Mouse (Mus musculus): ENCODE data around the gene Ranbp3l. TPM values are rescaled to one million over a fixed set of nuclear protein-coding genes. Genes with fewer than 3 reads are reported as not detected.
"Not testable (repeated sequence)": the region's sequence is repeated elsewhere in the genome, so short reads cannot be mapped to it uniquely, and the experiment has no call there.

Gene Ranbp3l
- not detected in 2 replicates for total RNA-seq (2015; ENCODE audit: low replicate concordance)
- total RNA-seq (2017; ENCODE audit: low replicate concordance): 12.9 TPM in 1 of 2 replicates, not detected in the other

GRCm38 (mm10) chr15:8967573-8968228 lies at the start of gene Ranbp3l:
TSS of gene Ranbp3l (plus strand) at chr15:8967949.
- ATAC-seq (replicated peaks; ENCODE audit: low FRiP score, poor library complexity, severe bottlenecking): no peak

DNA sequence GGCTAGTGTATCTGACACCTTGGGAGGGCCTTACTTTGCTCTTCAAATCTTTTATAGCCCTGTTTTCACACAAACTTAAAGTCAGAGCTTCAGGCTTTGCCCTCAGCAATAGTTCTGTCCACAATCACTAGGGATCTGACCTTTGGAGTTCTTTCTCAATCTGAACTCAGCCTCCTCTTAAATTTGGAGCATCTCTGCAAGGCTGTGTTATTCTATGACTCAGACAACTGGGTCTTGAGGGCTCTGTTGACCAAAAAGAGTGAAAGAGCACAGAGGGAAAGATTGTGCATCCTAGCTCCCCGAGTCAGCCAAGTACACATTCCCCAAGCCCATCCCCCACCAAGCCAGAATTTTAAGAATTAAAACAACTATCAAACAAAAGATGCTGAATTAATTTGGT lies 37.7 kb upstream of the Ranbp3l start:
- ATAC-seq (replicated peaks; ENCODE audit: low FRiP score, poor library complexity, severe bottlenecking): no peak

- no peak for ATAC-seq (replicated peaks; ENCODE audit: low FRiP score, poor library complexity, severe bottlenecking)
These were observed 30.8 kb upstream of the Ranbp3l start for GRCm38 (mm10) chr15:8936911-8937310.

GRCm38 (mm10) chr15:8940861-8941260 lies 26.9 kb upstream of the Ranbp3l start:
- no peak for ATAC-seq (replicated peaks; ENCODE audit: low FRiP score, poor library complexity, severe bottlenecking)

DNA sequence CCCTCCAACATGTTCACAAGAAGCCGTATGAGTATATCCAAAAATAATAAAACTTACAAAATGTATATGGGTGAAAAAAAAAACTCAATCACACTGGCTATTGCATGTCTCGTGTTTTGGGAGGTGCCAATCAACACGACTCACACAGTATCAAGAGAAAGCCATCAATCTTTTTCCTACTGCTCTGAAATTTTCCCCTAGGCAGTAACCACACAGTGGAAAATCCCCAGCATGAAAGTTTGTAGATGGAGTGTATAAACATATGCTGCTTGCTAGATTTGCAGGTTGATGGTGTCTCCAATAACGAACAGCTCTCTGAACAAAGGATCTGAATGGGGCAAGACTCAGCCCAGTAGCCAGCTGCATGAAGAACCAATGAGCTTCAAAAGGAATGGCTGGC lies 16.9 kb upstream of the Ranbp3l start:
- ATAC-seq (replicated peaks; ENCODE audit: low FRiP score, poor library complexity, severe bottlenecking): no peak

GRCm38 (mm10) chr15:8963323-8963722 lies 4.4 kb upstream of the Ranbp3l start:
- ATAC-seq (replicated peaks; ENCODE audit: low FRiP score, poor library complexity, severe bottlenecking): no peak

- ATAC-seq (replicated peaks; ENCODE audit: low FRiP score, poor library complexity, severe bottlenecking): no peak
These were observed 463 bp downstream of the Ranbp3l start for GRCm38 (mm10) chr15:8968229-8968595.

- no peak for ATAC-seq (replicated peaks; ENCODE audit: low FRiP score, poor library complexity, severe bottlenecking)
These were observed 1.4 kb downstream of the Ranbp3l start for GRCm38 (mm10) chr15:8969061-8969635.

GRCm38 (mm10) chr15:8991211-8991610 lies 23.5 kb downstream of the Ranbp3l start:
- no peak for ATAC-seq (replicated peaks; ENCODE audit: low FRiP score, poor library complexity, severe bottlenecking)

GRCm38 (mm10) chr15:8991859-8992838 lies 24.4 kb downstream of the Ranbp3l start:
- no peak for ATAC-seq (replicated peaks; ENCODE audit: low FRiP score, poor library complexity, severe bottlenecking)

- no peak for ATAC-seq (replicated peaks; ENCODE audit: low FRiP score, poor library complexity, severe bottlenecking)
These were observed 27.0 kb downstream of the Ranbp3l start for GRCm38 (mm10) chr15:8994608-8995277.

DNA sequence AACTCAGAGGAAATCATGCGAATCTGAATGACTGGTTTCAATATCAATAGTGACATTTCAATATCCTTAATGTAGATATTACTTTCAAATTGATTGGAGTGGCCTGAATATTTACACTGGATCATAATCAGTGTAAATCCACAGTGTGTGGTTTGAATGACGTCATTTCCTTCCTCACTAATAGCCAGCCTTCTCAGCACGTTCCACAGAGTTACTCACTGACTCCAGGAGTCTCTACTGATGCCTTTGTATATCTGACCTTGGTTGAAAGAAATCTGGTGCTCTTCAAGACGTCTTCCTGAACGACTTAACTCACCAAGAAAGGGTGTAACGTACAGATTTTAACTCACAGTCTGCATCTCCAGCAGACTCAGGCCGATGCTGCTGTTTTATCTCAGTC lies 27.7 kb downstream of the Ranbp3l start:
- ATAC-seq (replicated peaks; ENCODE audit: low FRiP score, poor library complexity, severe bottlenecking): no peak

- no peak for ATAC-seq (replicated peaks; ENCODE audit: low FRiP score, poor library complexity, severe bottlenecking)
These were observed 35.0 kb downstream of the Ranbp3l start for GRCm38 (mm10) chr15:9002762-9003161.

GRCm38 (mm10) chr15:9009196-9009595 lies 41.4 kb downstream of the Ranbp3l start:
- no peak for ATAC-seq (replicated peaks; ENCODE audit: low FRiP score, poor library complexity, severe bottlenecking)

- no peak for ATAC-seq (replicated peaks; ENCODE audit: low FRiP score, poor library complexity, severe bottlenecking)
These were observed 46.8 kb downstream of the Ranbp3l start for GRCm38 (mm10) chr15:9014541-9014940.

- not testable (repeated sequence) for ATAC-seq (replicated peaks; ENCODE audit: low FRiP score, poor library complexity, severe bottlenecking)
These were observed 47.7 kb downstream of the Ranbp3l start for GRCm38 (mm10) chr15:9015496-9015895.

GRCm38 (mm10) chr15:9055704-9056103 lies 88.0 kb downstream of the Ranbp3l start:
- ATAC-seq (replicated peaks; ENCODE audit: low FRiP score, poor library complexity, severe bottlenecking): no peak

GRCm38 (mm10) chr15:9059856-9060255 lies 92.1 kb downstream of the Ranbp3l start:
- no peak for ATAC-seq (replicated peaks; ENCODE audit: low FRiP score, poor library complexity, severe bottlenecking)

- ATAC-seq (replicated peaks; ENCODE audit: low FRiP score, poor library complexity, severe bottlenecking): no peak
These were observed 93.6 kb downstream of the Ranbp3l start for GRCm38 (mm10) chr15:9061150-9061882.

All from erythroid progenitor cell, adult 5-6 weeks (primary cell).